Mouse (Mus musculus): ENCODE measurements around the gene E130308A19Rik. TPM values are rescaled to one million over a fixed set of nuclear protein-coding genes. Genes with fewer than 3 reads are reported as not detected.

Gene E130308A19Rik
- polyA plus RNA-seq, 1 experiment from 2014 or later: 24.1 TPM

- Histone ChIP-seq H3K4me3 (ENCODE audit: low read depth, low read length) (no peak overlapping the region), H3K27me3 (replicated peaks; ENCODE audit: control insufficient read depth, insufficient read depth, low read length) (no peaks in the 10 kb centered on the region), H3K4me2 (ENCODE audit: low read length) (no peak overlapping the region), H3K36me3 (ENCODE audit: control insufficient read depth, insufficient read depth, low read length) (no peaks in the 10 kb centered on the region), H3K9ac (ENCODE audit: low read length) (no peak overlapping the region), H3K4me1 (replicated peaks; ENCODE audit: control insufficient read depth, insufficient read depth, low read length) (peaks cover 12% of the 10 kb centered on the region), H3K27ac (ENCODE audit: low read depth) (no peak overlapping the region), H3K9me3 (ENCODE audit: control insufficient read depth, low read length) (no peaks in the 10 kb centered on the region)
- 46% methylated on average over 4 of the region's 4 CpGs for WGBS
- ATAC-seq (replicated peaks; ENCODE audit: low FRiP score, low TSS enrichment, low read depth): no peak
- DNase-seq (ENCODE audit: low spot score): no peak
Measured at GRCm38 (mm10) chr4:59628255-59628654, 2.2 kb downstream of the E130308A19Rik start.

GRCm38 (mm10) chr4:59629076-59629874, 3.3 kb downstream of the E130308A19Rik start:
- DNase-seq (ENCODE audit: low spot score) (no peak), ATAC-seq (replicated peaks; ENCODE audit: low FRiP score, low TSS enrichment, low read depth) (no peak)
- H3K4me1 ChIP-seq (replicated peaks; ENCODE audit: control insufficient read depth, insufficient read depth, low read length): peaks cover 12% of the 10 kb centered on the region
- H3K4me3 ChIP-seq (ENCODE audit: low read depth, low read length): no peak overlapping the region
- no peak overlapping the region for H3K27ac ChIP-seq (ENCODE audit: low read depth)
- H3K4me2 ChIP-seq (ENCODE audit: low read length): peak overlapping the region; percentile 18; the same call in 1 of the 2 replicates
- no peaks in the 10 kb centered on the region for H3K9me3 ChIP-seq (ENCODE audit: control insufficient read depth, low read length)
- no peaks in the 10 kb centered on the region for H3K36me3 ChIP-seq (ENCODE audit: control insufficient read depth, insufficient read depth, low read length)
- H3K27me3 ChIP-seq (replicated peaks; ENCODE audit: control insufficient read depth, insufficient read depth, low read length): no peaks in the 10 kb centered on the region
- 17% methylated on average over 7 of the region's 7 CpGs for WGBS
- H3K9ac ChIP-seq (ENCODE audit: low read length): no peak overlapping the region

GRCm38 (mm10) chr4:59630122-59630521, 4.1 kb downstream of the E130308A19Rik start:
- WGBS: 64% methylated on average over 9 of the region's 9 CpGs

GRCm38 (mm10) chr4:59634532-59634931, 8.5 kb downstream of the E130308A19Rik start:
- no peaks in the 10 kb centered on the region for H3K27me3 ChIP-seq (replicated peaks; ENCODE audit: control insufficient read depth, insufficient read depth, low read length)
- no peak for ATAC-seq (replicated peaks; ENCODE audit: low FRiP score, low TSS enrichment, low read depth)
- no peak overlapping the region for H3K9ac ChIP-seq (ENCODE audit: low read length)
- 83% methylated on average over 1 of the region's 1 CpGs for WGBS
- H3K4me1 ChIP-seq (replicated peaks; ENCODE audit: control insufficient read depth, insufficient read depth, low read length): peaks cover 5% of the 10 kb centered on the region; the same call in 1 of the 2 replicates
- no peak overlapping the region for H3K27ac ChIP-seq (ENCODE audit: low read depth)
- H3K4me2 ChIP-seq (ENCODE audit: low read length): no peak overlapping the region
- H3K4me3 ChIP-seq (ENCODE audit: low read depth, low read length): no peak overlapping the region
- H3K36me3 ChIP-seq (ENCODE audit: control insufficient read depth, insufficient read depth, low read length): no peaks in the 10 kb centered on the region
- no peaks in the 10 kb centered on the region for H3K9me3 ChIP-seq (ENCODE audit: control insufficient read depth, low read length)
- DNase-seq (ENCODE audit: low spot score): no peak

More at GRCm38 (mm10) chr4:59630122-59630521, 4.1 kb downstream of the E130308A19Rik start:
- peaks cover 12% of the 10 kb centered on the region for H3K4me1 ChIP-seq (replicated peaks; ENCODE audit: control insufficient read depth, insufficient read depth, low read length)
- H3K9me3 ChIP-seq (ENCODE audit: control insufficient read depth, low read length): no peaks in the 10 kb centered on the region
- DNase-seq (ENCODE audit: low spot score) (no peak), ATAC-seq (replicated peaks; ENCODE audit: low FRiP score, low TSS enrichment, low read depth) (no peak)
- no peak overlapping the region for H3K4me2 ChIP-seq (ENCODE audit: low read length)
- H3K27me3 ChIP-seq (replicated peaks; ENCODE audit: control insufficient read depth, insufficient read depth, low read length): no peaks in the 10 kb centered on the region
- no peaks in the 10 kb centered on the region for H3K36me3 ChIP-seq (ENCODE audit: control insufficient read depth, insufficient read depth, low read length)
- no peak overlapping the region for H3K4me3 ChIP-seq (ENCODE audit: low read depth, low read length)
- H3K27ac ChIP-seq (ENCODE audit: low read depth): no peak overlapping the region
- H3K9ac ChIP-seq (ENCODE audit: low read length): no peak overlapping the region

GRCm38 (mm10) chr4:59639163-59639562, 13.2 kb downstream of the E130308A19Rik start:
- Histone ChIP-seq H3K4me2 (ENCODE audit: low read length) (no peak overlapping the region), H3K36me3 (ENCODE audit: control insufficient read depth, insufficient read depth, low read length) (no peaks in the 10 kb centered on the region), H3K4me3 (ENCODE audit: low read depth, low read length) (no peak overlapping the region), H3K27ac (ENCODE audit: low read depth) (no peak overlapping the region), H3K9me3 (ENCODE audit: control insufficient read depth, low read length) (no peaks in the 10 kb centered on the region), H3K27me3 (replicated peaks; ENCODE audit: control insufficient read depth, insufficient read depth, low read length) (no peaks in the 10 kb centered on the region), H3K4me1 (replicated peaks; ENCODE audit: control insufficient read depth, insufficient read depth, low read length) (peaks cover 8% of the 10 kb centered on the region), H3K9ac (ENCODE audit: low read length) (no peak overlapping the region)
- DNase-seq (ENCODE audit: low spot score) (no peak), ATAC-seq (replicated peaks; ENCODE audit: low FRiP score, low TSS enrichment, low read depth) (no peak)

- H3K4me3 ChIP-seq (ENCODE audit: low read depth, low read length): no peak overlapping the region
- no peaks in the 10 kb centered on the region for H3K36me3 ChIP-seq (ENCODE audit: control insufficient read depth, insufficient read depth, low read length)
- H3K27me3 ChIP-seq (replicated peaks; ENCODE audit: control insufficient read depth, insufficient read depth, low read length): no peaks in the 10 kb centered on the region
- DNase-seq (ENCODE audit: low spot score) (no peak), ATAC-seq (replicated peaks; ENCODE audit: low FRiP score, low TSS enrichment, low read depth) (no peak)
- H3K9me3 ChIP-seq (ENCODE audit: control insufficient read depth, low read length): no peaks in the 10 kb centered on the region
- 80% methylated on average over 2 of the region's 2 CpGs for WGBS
- no peak overlapping the region for H3K9ac ChIP-seq (ENCODE audit: low read length)
- no peak overlapping the region for H3K4me2 ChIP-seq (ENCODE audit: low read length)
- peaks cover 8% of the 10 kb centered on the region for H3K4me1 ChIP-seq (replicated peaks; ENCODE audit: control insufficient read depth, insufficient read depth, low read length)
- no peak overlapping the region for H3K27ac ChIP-seq (ENCODE audit: low read depth)
Measured at GRCm38 (mm10) chr4:59640720-59641119, 14.7 kb downstream of the E130308A19Rik start.

- Histone ChIP-seq H3K4me1 (replicated peaks; ENCODE audit: control insufficient read depth, insufficient read depth, low read length) (peaks cover 8% of the 10 kb centered on the region), H3K27me3 (replicated peaks; ENCODE audit: control insufficient read depth, insufficient read depth, low read length) (no peaks in the 10 kb centered on the region), H3K27ac (ENCODE audit: low read depth) (no peak overlapping the region), H3K36me3 (ENCODE audit: control insufficient read depth, insufficient read depth, low read length) (no peaks in the 10 kb centered on the region), H3K4me3 (ENCODE audit: low read depth, low read length) (no peak overlapping the region), H3K9ac (ENCODE audit: low read length) (no peak overlapping the region), H3K9me3 (ENCODE audit: control insufficient read depth, low read length) (no peaks in the 10 kb centered on the region), H3K4me2 (ENCODE audit: low read length) (no peak overlapping the region)
- WGBS: 73% methylated on average over 3 of the region's 3 CpGs
- ATAC-seq (replicated peaks; ENCODE audit: low FRiP score, low TSS enrichment, low read depth) (no peak), DNase-seq (ENCODE audit: low spot score) (no peak)
Measured at GRCm38 (mm10) chr4:59642039-59642438, 16.0 kb downstream of the E130308A19Rik start.

GRCm38 (mm10) chr4:59642657-59643056, 16.6 kb downstream of the E130308A19Rik start:
- ATAC-seq (replicated peaks; ENCODE audit: low FRiP score, low TSS enrichment, low read depth): no peak
- H3K4me2 ChIP-seq (ENCODE audit: low read length): no peak overlapping the region
- H3K27me3 ChIP-seq (replicated peaks; ENCODE audit: control insufficient read depth, insufficient read depth, low read length): no peaks in the 10 kb centered on the region
- no peak overlapping the region for H3K4me3 ChIP-seq (ENCODE audit: low read depth, low read length)
- WGBS: 77% methylated on average over 2 of the region's 2 CpGs
- H3K9ac ChIP-seq (ENCODE audit: low read length): no peak overlapping the region
- H3K4me1 ChIP-seq (replicated peaks; ENCODE audit: control insufficient read depth, insufficient read depth, low read length): peaks cover 8% of the 10 kb centered on the region
- H3K27ac ChIP-seq (ENCODE audit: low read depth): no peak overlapping the region
- no peaks in the 10 kb centered on the region for H3K9me3 ChIP-seq (ENCODE audit: control insufficient read depth, low read length)
- H3K36me3 ChIP-seq (ENCODE audit: control insufficient read depth, insufficient read depth, low read length): no peaks in the 10 kb centered on the region
- DNase-seq (ENCODE audit: low spot score): no peak

- 88% methylated on average over 3 of the region's 3 CpGs for WGBS
- ATAC-seq (replicated peaks; ENCODE audit: low FRiP score, low TSS enrichment, low read depth) (no peak), DNase-seq (ENCODE audit: low spot score) (no peak)
- H3K4me3 ChIP-seq (ENCODE audit: low read depth, low read length): no peak overlapping the region
- no peak overlapping the region for H3K27ac ChIP-seq (ENCODE audit: low read depth)
- H3K27me3 ChIP-seq (replicated peaks; ENCODE audit: control insufficient read depth, insufficient read depth, low read length): no peaks in the 10 kb centered on the region
- no peaks in the 10 kb centered on the region for H3K36me3 ChIP-seq (ENCODE audit: control insufficient read depth, insufficient read depth, low read length)
- H3K4me1 ChIP-seq (replicated peaks; ENCODE audit: control insufficient read depth, insufficient read depth, low read length): peaks cover 3% of the 10 kb centered on the region
- no peak overlapping the region for H3K4me2 ChIP-seq (ENCODE audit: low read length)
- H3K9me3 ChIP-seq (ENCODE audit: control insufficient read depth, low read length): no peaks in the 10 kb centered on the region
- no peak overlapping the region for H3K9ac ChIP-seq (ENCODE audit: low read length)
Measured at GRCm38 (mm10) chr4:59644431-59644830, 18.4 kb downstream of the E130308A19Rik start.

Measured in intestine, embryonic 14.5 days (tissue).